ENCODE assay signal across 29 mouse cellular contexts in the genomic region with DNA sequence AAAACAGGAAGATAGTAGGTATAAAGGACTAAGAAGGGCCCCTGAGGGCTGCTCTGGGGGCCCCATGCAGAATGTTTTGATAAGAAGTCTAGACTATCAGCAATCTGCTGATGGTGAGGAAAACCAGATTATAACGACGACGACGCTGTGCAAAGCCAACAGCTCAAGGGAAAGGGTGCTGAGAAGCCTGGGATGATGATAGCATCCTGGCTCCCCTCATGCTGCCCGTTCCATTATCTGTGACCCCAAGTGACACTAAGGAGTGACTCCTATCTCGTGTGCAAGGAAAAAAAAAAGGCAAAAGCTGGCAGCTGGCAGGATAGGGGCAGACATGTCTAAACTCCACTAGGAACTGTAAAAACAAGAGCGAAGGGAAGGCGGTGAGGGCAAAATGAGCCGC.
DNase-seq lines count a peak whose midpoint lies in the region; ATAC-seq and TF ChIP-seq lines count a peak whose summit lies in the region.
"Had no signal": no experiment of that assay in that cellular context is flagged by ENCODE, and none has a peak within 500 bp of the region (broad histone marks: within the 10 kb centered on the region; RNA-seq: fewer than 3 reads in every experiment).

No protein-coding gene starts in this region.

- no peak overlapping the region for H3K9ac ChIP-seq in forebrain, embryonic 15.5 days (replicated peaks)
- no peak overlapping the region for H3K9ac ChIP-seq in heart, embryonic 13.5 days
- no peak overlapping the region for H3K9ac ChIP-seq in intestine, embryonic 15.5 days
- no peak overlapping the region for H3K9ac ChIP-seq in intestine, postnatal 0 days (ENCODE audit: low read depth, low read length)
- H3K9ac ChIP-seq: forebrain, embryonic 12.5 days; limb, embryonic 15.5 days; liver, embryonic 14.5 days; lung, embryonic 14.5 days; stomach, embryonic 15.5 days had no signal

- H3K36me3 ChIP-seq in forebrain, embryonic 10.5 days (replicated peaks) = no peaks in the 10 kb centered on the region
- H3K36me3 ChIP-seq in forebrain, embryonic 15.5 days = 0 out of 2 replicates have a peak, but pooled peaks cover 9% of the 10 kb centered on the region
- H3K36me3 ChIP-seq in heart, embryonic 13.5 days = no peaks in the 10 kb centered on the region
- no peaks in the 10 kb centered on the region for H3K36me3 ChIP-seq in intestine, embryonic 15.5 days
- H3K36me3 ChIP-seq in intestine, postnatal 0 days (ENCODE audit: control insufficient read depth, insufficient read depth) = no peaks in the 10 kb centered on the region
- H3K36me3 ChIP-seq: forebrain, embryonic 12.5 days; limb, embryonic 10.5 days; limb, embryonic 15.5 days; stomach, embryonic 15.5 days had no signal

- no peak for TF ChIP-seq CTCF in intestine, postnatal 0 days (IDR thresholded peaks at IDR 0.05; ENCODE audit: low read depth)

- peaks cover 4% of the 10 kb centered on the region; the same call in 1 of the 2 replicates for H3K9me3 ChIP-seq in forebrain, embryonic 10.5 days
- no peaks in the 10 kb centered on the region for H3K9me3 ChIP-seq in forebrain, embryonic 15.5 days
- peaks cover 8% of the 10 kb centered on the region; the same call in 1 of the 2 replicates for H3K9me3 ChIP-seq in heart, embryonic 13.5 days
- no peaks in the 10 kb centered on the region for H3K9me3 ChIP-seq in intestine, embryonic 15.5 days
- H3K9me3 ChIP-seq in intestine, postnatal 0 days (ENCODE audit: control insufficient read depth) = no peaks in the 10 kb centered on the region
- H3K9me3 ChIP-seq: forebrain, embryonic 12.5 days; limb, embryonic 10.5 days; limb, embryonic 15.5 days; stomach, embryonic 15.5 days had no signal

- intact Hi-C loops in heart, postnatal 25 days (cut with DNase I) = no loop called here

- H3K4me1 ChIP-seq in forebrain, embryonic 10.5 days = peaks cover 11% of the 10 kb centered on the region
- H3K4me1 ChIP-seq in forebrain, embryonic 15.5 days = no peaks in the 10 kb centered on the region
- peaks cover 23% of the 10 kb centered on the region for H3K4me1 ChIP-seq in heart, embryonic 13.5 days
- H3K4me1 ChIP-seq in intestine, embryonic 15.5 days (replicated peaks) = peaks cover 4% of the 10 kb centered on the region; the same call in 1 of the 2 replicates
- H3K4me1 ChIP-seq in intestine, postnatal 0 days (replicated peaks; ENCODE audit: control insufficient read depth, insufficient read depth, low read length) = peaks cover 7% of the 10 kb centered on the region; the same call in 1 of the 2 replicates
- H3K4me1 ChIP-seq: stomach, embryonic 15.5 days had no signal

- DNase-seq in forebrain, embryonic 10.5 days (ENCODE audit: extremely low spot score, low spot score) = no peak
- no peak for DNase-seq in heart, postnatal 25 days (ENCODE audit: low spot score)
- DNase-seq in urinary bladder, postnatal 36 days (ENCODE audit: low spot score in 2 of 2) = peak; percentile 6 to 25
- DNase-seq in urinary bladder, adult 2 months (ENCODE audit: low spot score) = no peak
- DNase-seq: adrenal gland, adult 2 months; adrenal gland, postnatal 36 days; cerebellum, adult 18-20 months; cerebellum, postnatal 10 days; gastrocnemius, postnatal 10 days; kidney, adult 11 months; kidney, postnatal 14 days; layer of hippocampus, adult 9-11 months; lung, embryonic 14.5 days; lung, postnatal 14 days; right cerebral cortex, postnatal 25 days had no signal

- H3K27ac ChIP-seq in forebrain, embryonic 10.5 days = peak overlapping the region; percentile 51; the same call in 1 of the 2 replicates
- H3K27ac ChIP-seq in forebrain, embryonic 15.5 days (replicated peaks) = no peak overlapping the region
- H3K27ac ChIP-seq in heart, embryonic 13.5 days (replicated peaks) = peak overlapping the region; percentile 51
- H3K27ac ChIP-seq in intestine, embryonic 15.5 days = no peak overlapping the region
- H3K27ac ChIP-seq in intestine, postnatal 0 days (ENCODE audit: low read depth, low read length) = no peak overlapping the region
- H3K27ac ChIP-seq: forebrain, embryonic 12.5 days; hindbrain, postnatal 0 days; limb, embryonic 10.5 days; limb, embryonic 15.5 days; liver, embryonic 14.5 days; stomach, embryonic 15.5 days had no signal

- ATAC-seq in forebrain, embryonic 15.5 days (replicated peaks) = no peak
- ATAC-seq in heart, embryonic 13.5 days (ENCODE audit: extremely low read depth, insufficient number of reproducible peaks, low FRiP score, low TSS enrichment) = no peak; the same call in 1 of the 2 replicates
- ATAC-seq in intestine, embryonic 15.5 days = peak; percentile 17; the same call in 1 of the 2 replicates
- no peak for ATAC-seq in intestine, postnatal 0 days
- ATAC-seq: activated CD4-positive, CD25-positive, alpha-beta regulatory T cell, adult 4 months; hindbrain, postnatal 0 days; midbrain, embryonic 16.5 days had no signal

- no peaks in the 10 kb centered on the region for H3K27me3 ChIP-seq in forebrain, embryonic 10.5 days (ENCODE audit: poor library complexity, severe bottlenecking)
- no peaks in the 10 kb centered on the region for H3K27me3 ChIP-seq in forebrain, embryonic 15.5 days
- no peaks in the 10 kb centered on the region for H3K27me3 ChIP-seq in heart, embryonic 13.5 days (replicated peaks)
- no peaks in the 10 kb centered on the region for H3K27me3 ChIP-seq in intestine, embryonic 15.5 days (replicated peaks)
- no peaks in the 10 kb centered on the region for H3K27me3 ChIP-seq in intestine, postnatal 0 days (replicated peaks; ENCODE audit: control insufficient read depth, insufficient read depth, low read length)
- H3K27me3 ChIP-seq: CH12.LX; forebrain, embryonic 12.5 days; limb, embryonic 15.5 days; stomach, embryonic 15.5 days had no signal

- no peak overlapping the region for H3K4me2 ChIP-seq in forebrain, embryonic 15.5 days (replicated peaks)
- H3K4me2 ChIP-seq in heart, embryonic 13.5 days = peak overlapping the region; percentile 32; the same call in 1 of the 2 replicates
- H3K4me2 ChIP-seq in intestine, embryonic 15.5 days (replicated peaks) = no peak overlapping the region
- H3K4me2 ChIP-seq in intestine, postnatal 0 days (replicated peaks; ENCODE audit: low read depth) = no peak overlapping the region
- H3K4me2 ChIP-seq: forebrain, embryonic 12.5 days; limb, embryonic 15.5 days; lung, embryonic 14.5 days; stomach, embryonic 15.5 days had no signal

- no peak overlapping the region for H3K4me3 ChIP-seq in forebrain, embryonic 10.5 days
- no peak overlapping the region for H3K4me3 ChIP-seq in forebrain, embryonic 15.5 days
- H3K4me3 ChIP-seq in heart, embryonic 13.5 days = no peak overlapping the region
- no peak overlapping the region for H3K4me3 ChIP-seq in intestine, embryonic 15.5 days (replicated peaks)
- H3K4me3 ChIP-seq in intestine, postnatal 0 days (ENCODE audit: low read depth, low read length) = no peak overlapping the region
- H3K4me3 ChIP-seq: erythroblast, embryonic 14.5 days; forebrain, embryonic 12.5 days; limb, embryonic 10.5 days; limb, embryonic 15.5 days; stomach, embryonic 15.5 days had no signal

- 64% methylated on average over 9 of the region's 9 CpGs for WGBS in forebrain, embryonic 10.5 days
- WGBS in forebrain, embryonic 15.5 days = 68% methylated on average over 9 of the region's 9 CpGs
- WGBS in heart, embryonic 13.5 days = 10% methylated on average over 9 of the region's 9 CpGs
- WGBS in intestine, embryonic 15.5 days = 44% methylated on average over 9 of the region's 9 CpGs
- WGBS in intestine, postnatal 0 days = 39% methylated on average over 9 of the region's 9 CpGs

Comparison
In these comparisons a context has a peak if more than half of its experiments do, and no peak if none do; other contexts are left out.
1. DNase-seq: peak in urinary bladder, postnatal 36 days (2 of 2); none in forebrain, embryonic 10.5 days (single experiment), heart, postnatal 25 days (single experiment) and urinary bladder, adult 2 months (single experiment).
2. H3K27ac ChIP-seq: peak in forebrain, embryonic 10.5 days (single experiment) and heart, embryonic 13.5 days (single experiment); none in forebrain, embryonic 15.5 days (single experiment), intestine, embryonic 15.5 days (single experiment) and intestine, postnatal 0 days (single experiment).